Mouse (Mus musculus) liver, adult 2 months (tissue): ENCODE measurements around the gene Sco1.

Experiments
- CTCF ChIP-seq: fragments of 200-500 bp; IDR thresholded peaks from 2 replicates; pipeline ENCODE4 v1.5.1; 2011; ENCODE audit warnings: low read depth, low read length, control low read depth
- POLR2A ChIP-seq: fragments of 200-500 bp; IDR thresholded peaks from 2 replicates; pipeline ENCODE4 v1.6.1; 2011; ENCODE audit warnings: low read length, control low read depth; ENCODE audit not compliant: insufficient read depth; ENCODE audit errors: extremely low read depth

GRCm38 (mm10) chr11:67103256-67103655 lies 50.8 kb downstream of the Sco1 start:
- TF ChIP-seq CTCF (no peak), POLR2A (no peak)
